Mouse (Mus musculus) olfactory bulb, adult 2 months (tissue): ENCODE measurements around the gene Tmem191c.

Experiments used
- CTCF ChIP-seq: fragments of 200-500 bp; IDR thresholded peaks from 2 replicates; pipeline ENCODE4 v1.5.1; 2012; ENCODE audit warnings: low read depth, mild to moderate bottlenecking, low read length, moderate library complexity; ENCODE audit not compliant: insufficient read depth
- POLR2A ChIP-seq: fragments of 200-500 bp; IDR thresholded peaks from 2 replicates; pipeline ENCODE4 v1.6.1; 2012; ENCODE audit warnings: mild to moderate bottlenecking, low read depth, low read length, moderate library complexity; ENCODE audit not compliant: insufficient read depth

DNA sequence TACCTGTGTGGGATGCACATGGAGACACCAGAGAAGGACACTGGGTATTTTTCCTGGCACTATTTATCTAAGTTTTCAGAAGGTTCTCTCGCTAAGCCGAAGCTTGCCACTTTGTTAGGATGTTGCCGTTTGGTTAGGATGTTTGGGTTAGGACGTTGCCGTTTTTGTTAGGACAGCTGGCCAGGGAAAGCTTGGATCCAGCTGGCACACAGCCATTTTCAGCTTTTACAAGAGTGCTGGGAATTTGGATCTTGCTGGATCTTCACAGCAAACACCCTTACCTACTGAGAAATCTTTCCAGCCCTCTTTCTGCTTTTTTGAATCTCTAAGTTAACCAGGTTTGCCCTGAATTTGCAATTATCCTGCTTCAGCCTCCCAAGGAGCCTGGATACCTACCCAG lies 45.6 kb downstream of the Tmem191c start:
- TF ChIP-seq CTCF = no peak
- no peak for TF ChIP-seq POLR2A
